Mouse (Mus musculus) liver, adult 2 months (tissue): Measurements from ENCODE around the gene Wdr48. TPM values are rescaled to one million over a fixed set of nuclear protein-coding genes. Genes with fewer than 3 reads are reported as not detected.
A peak's percentile ranks its signal among the peaks of the same experiment; 100 is the strongest.

ENCODE experiments used
- DNase-seq: peaks from one replicate; pipeline ENCODE4 v3.0.0-alpha.2; 2011; ENCODE audit warnings: low read depth, low spot score; ENCODE audit errors: extremely low read depth
- H3K27ac ChIP-seq: fragments of 200-500 bp; replicated peaks from 2 replicates; pipeline ENCODE4 v1.5.1; 2012; ENCODE audit warnings: low read depth, mild to moderate bottlenecking, control low read depth, inconsistent platforms, low read length; ENCODE audit not compliant: insufficient read depth
- H3K27me3 ChIP-seq: fragments of 200-500 bp; 2 replicates; pipeline ENCODE4 v1.6.1; 2012; ENCODE audit warnings: mild to moderate bottlenecking, moderate library complexity, low read length, inconsistent platforms; ENCODE audit not compliant: control insufficient read depth, insufficient read depth
- H3K36me3 ChIP-seq: fragments of 200-500 bp; 2 replicates; pipeline ENCODE4 v1.6.1; 2012; ENCODE audit warnings: low read length, inconsistent platforms; ENCODE audit not compliant: control insufficient read depth, insufficient read depth
- H3K4me1 ChIP-seq: fragments of 200-500 bp; 2 replicates; pipeline ENCODE4 v1.6.1; 2011; ENCODE audit warnings: low read length; ENCODE audit not compliant: control insufficient read depth, insufficient read depth
- H3K4me3 ChIP-seq: fragments of 200-500 bp; 2 replicates; pipeline ENCODE4 v1.5.1; 2011; ENCODE audit warnings: low read depth, mild to moderate bottlenecking, control low read depth, low read length, moderate library complexity; ENCODE audit not compliant: insufficient read depth
- H3K79me2 ChIP-seq: fragments of 200-500 bp; 2 replicates; pipeline ENCODE4 v1.6.1; 2012; ENCODE audit warnings: inconsistent platforms, mild to moderate bottlenecking, low read length, moderate library complexity; ENCODE audit not compliant: control insufficient read depth, insufficient read depth
- H3K9ac ChIP-seq: fragments of 200-500 bp; 2 replicates; pipeline ENCODE4 v1.6.1; 2012; ENCODE audit warnings: low read depth, mild to moderate bottlenecking, control low read depth, inconsistent platforms, low read length
- CTCF ChIP-seq: fragments of 200-500 bp; IDR thresholded peaks from 2 replicates; pipeline ENCODE4 v1.5.1; 2011; ENCODE audit warnings: low read depth, low read length, control low read depth
- POLR2A ChIP-seq: fragments of 200-500 bp; IDR thresholded peaks from 2 replicates; pipeline ENCODE4 v1.6.1; 2011; ENCODE audit warnings: low read length, control low read depth; ENCODE audit not compliant: insufficient read depth; ENCODE audit errors: extremely low read depth
- WGBS: fragments of 180-500 bp; shearing (Covaris S2); methylation state at CpG from one replicate; pipeline ENCODE4 v1.1.7; 2018; 5-methylcytosine and 5-hydroxymethylcytosine counted together
- polyA plus RNA-seq: library from polyadenylated mRNA; depleted of rRNA; stranded (reverse); fragments of >200 nt; gene quantifications from 2 replicates; pipeline ENCODE4 v1.2.3, GENCODE M21; 2012
- total RNA-seq: library from RNA; depleted of rRNA; stranded (reverse); fragments of >200 nt; gene quantifications from 2 replicates; pipeline ENCODE4 v1.2.3, GENCODE M21; 2014

Wdr48 gene
- total and polyA plus RNA-seq, 2 experiments, result 12.5 to 23.3 TPM

DNA sequence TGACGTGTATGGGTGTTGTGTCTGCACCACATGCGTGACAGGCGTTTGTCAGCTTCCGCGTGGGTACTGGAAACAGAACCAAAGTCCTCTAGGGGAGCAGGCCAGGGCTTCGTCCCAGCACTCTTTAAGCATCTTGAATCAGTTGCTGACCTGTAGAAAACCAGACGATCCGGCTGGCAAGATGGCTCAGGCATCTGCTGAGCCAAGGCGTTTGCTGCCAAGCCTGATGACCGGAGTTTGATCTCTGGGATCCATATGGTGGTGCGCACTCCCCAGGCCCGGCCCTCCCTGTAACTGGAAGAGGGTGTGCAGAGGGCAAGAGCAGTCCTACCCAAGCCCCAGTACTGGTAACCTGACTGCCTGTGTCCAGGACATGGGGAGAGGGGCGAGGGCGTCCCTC lies 47.2 kb downstream of the Wdr48 start:
- 88% methylated on average over 14 of the region's 14 CpGs for WGBS
- TF ChIP-seq POLR2A (no peak), CTCF (no peak)

DNA sequence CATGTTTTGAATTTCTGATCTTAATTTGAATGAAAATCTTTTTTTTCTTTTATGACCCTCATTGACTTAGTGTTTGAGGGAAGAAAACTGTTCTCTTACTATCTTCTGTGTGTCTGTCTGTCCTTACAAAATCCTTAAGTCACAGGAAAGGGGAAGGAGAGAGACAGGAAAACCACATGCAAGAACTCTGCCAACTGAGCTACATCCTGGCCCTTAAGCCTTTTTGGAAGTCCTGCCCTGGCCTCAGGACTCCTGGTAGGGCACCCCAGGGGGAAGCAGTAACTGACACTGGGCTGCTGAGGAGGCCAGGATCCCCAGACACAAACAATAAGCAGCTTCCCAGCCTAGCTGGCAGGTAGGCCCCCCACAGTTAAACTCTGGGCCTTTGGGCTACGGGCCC lies 48.6 kb downstream of the Wdr48 start:
- H3K36me3 ChIP-seq, result no peaks in the 10 kb centered on the region
- no peaks in the 10 kb centered on the region for H3K4me1 ChIP-seq
- no peak for TF ChIP-seq POLR2A
- TF ChIP-seq CTCF, result no peak
- no peaks in the 10 kb centered on the region for H3K79me2 ChIP-seq
- H3K27ac ChIP-seq, result no peak overlapping the region
- DNase-seq, result no peak
- no peak overlapping the region for H3K4me3 ChIP-seq
- WGBS, result 95% methylated on average over 1 of the region's 1 CpGs
- H3K27me3 ChIP-seq, result no peaks in the 10 kb centered on the region
- H3K9ac ChIP-seq, result no peak overlapping the region

More for the DNA sequence above, 47.2 kb downstream of the Wdr48 start:
- Histone ChIP-seq H3K36me3 (no peaks in the 10 kb centered on the region), H3K4me3 (no peak overlapping the region), H3K79me2 (peaks cover 4% of the 10 kb centered on the region; the same call in 1 of the 2 replicates), H3K27me3 (no peaks in the 10 kb centered on the region), H3K27ac (no peak overlapping the region), H3K9ac (no peak overlapping the region), H3K4me1 (no peaks in the 10 kb centered on the region)
- DNase-seq, result no peak

DNA sequence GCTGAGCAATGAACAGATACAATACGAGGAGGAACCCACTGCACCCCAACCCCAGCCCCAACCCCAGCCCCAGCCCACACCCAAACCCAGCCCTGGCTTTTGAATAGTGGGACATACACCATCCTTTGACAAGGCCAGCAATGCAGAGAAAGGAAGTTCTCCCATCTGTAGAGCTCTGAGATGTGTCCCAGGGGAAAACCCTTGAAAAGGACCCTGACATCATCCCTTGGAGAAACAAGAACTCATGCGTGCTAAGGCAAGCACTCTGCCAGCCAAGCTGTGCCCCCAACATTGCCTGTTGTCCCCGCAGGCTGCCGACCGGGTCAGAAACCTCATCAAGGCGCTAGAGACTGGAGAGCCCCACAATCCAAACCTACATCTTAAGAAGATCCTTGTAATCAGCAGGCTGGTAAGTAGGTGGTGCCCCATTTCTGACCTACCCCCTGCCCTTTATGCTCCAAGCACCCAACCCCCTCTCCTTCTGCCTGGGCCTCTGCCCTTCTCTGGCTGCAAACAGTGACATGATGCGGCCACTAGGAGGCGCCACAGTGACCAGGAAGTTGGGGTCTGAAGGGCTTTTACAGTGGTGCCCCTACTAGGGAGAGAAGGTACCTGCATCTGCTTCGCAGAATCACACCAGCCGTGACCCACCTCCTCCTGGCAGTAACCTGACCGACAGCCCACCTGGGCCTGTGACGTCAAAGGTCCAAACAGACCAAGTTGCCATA lies 50.7 kb downstream of the Wdr48 start:
- peak; percentile 63 for TF ChIP-seq CTCF
- TF ChIP-seq POLR2A, result no peak
- Histone ChIP-seq H3K79me2 (no peaks in the 10 kb centered on the region), H3K27me3 (no peaks in the 10 kb centered on the region), H3K4me3 (no peak overlapping the region), H3K27ac (no peak overlapping the region), H3K9ac (no peak overlapping the region), H3K36me3 (no peaks in the 10 kb centered on the region), H3K4me1 (no peaks in the 10 kb centered on the region)
- no peak for DNase-seq
- 84% methylated on average over 12 of the region's 12 CpGs for WGBS

DNA sequence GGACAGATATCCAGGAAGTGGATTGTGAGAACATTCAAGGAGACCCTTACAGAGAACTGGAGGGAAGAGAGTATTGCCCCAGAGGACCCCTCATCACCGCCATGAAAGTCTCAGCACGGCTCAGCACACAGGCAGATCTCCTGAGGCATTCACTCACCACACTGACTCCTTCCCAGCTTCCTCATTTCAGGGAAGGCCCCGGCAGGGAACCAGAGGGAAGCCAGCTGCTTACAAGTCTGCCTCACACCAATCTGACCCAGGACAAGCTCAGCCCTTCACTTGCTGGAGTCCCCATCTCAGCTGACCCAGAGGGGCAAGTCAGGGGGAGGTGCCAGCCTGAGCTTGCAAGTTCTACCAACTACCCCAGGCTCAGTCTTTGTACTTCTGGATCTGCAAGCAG lies 54.1 kb downstream of the Wdr48 start:
- no peak overlapping the region for H3K4me3 ChIP-seq
- no peaks in the 10 kb centered on the region for H3K36me3 ChIP-seq
- no peaks in the 10 kb centered on the region for H3K27me3 ChIP-seq
- TF ChIP-seq POLR2A (no peak), CTCF (no peak)
- 62% methylated on average over 3 of the region's 3 CpGs for WGBS
- H3K27ac ChIP-seq, result no peak overlapping the region
- no peaks in the 10 kb centered on the region for H3K4me1 ChIP-seq
- H3K9ac ChIP-seq, result no peak overlapping the region
- H3K79me2 ChIP-seq, result no peaks in the 10 kb centered on the region
- DNase-seq, result no peak

DNA sequence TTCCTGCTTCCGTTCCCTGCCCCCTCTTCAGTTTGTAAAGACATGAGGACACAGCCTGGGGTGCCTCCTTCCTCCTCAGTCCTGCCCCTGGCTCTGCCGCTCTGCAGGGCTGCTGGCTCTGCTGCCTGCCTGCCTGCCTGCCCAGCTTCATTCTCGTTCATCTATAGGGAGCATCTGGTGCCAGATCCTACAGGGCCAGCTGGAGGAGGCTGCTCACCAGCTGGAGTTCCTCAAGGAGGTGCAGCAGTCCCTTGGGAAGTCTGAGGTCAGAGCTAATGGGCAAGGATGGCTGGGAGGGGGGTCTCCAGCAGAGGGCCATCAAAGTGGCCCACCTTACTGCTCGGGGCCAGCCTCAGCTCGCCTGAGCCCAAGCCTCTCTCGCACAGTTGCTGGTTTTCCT lies 55.8 kb downstream of the Wdr48 start:
- no peak overlapping the region for H3K27ac ChIP-seq
- WGBS, result 78% methylated on average over 6 of the region's 6 CpGs
- no peak for DNase-seq
- no peaks in the 10 kb centered on the region for H3K36me3 ChIP-seq
- H3K4me3 ChIP-seq, result no peak overlapping the region
- no peak overlapping the region for H3K9ac ChIP-seq
- no peak for TF ChIP-seq POLR2A
- TF ChIP-seq CTCF, result no peak
- no peaks in the 10 kb centered on the region for H3K4me1 ChIP-seq
- no peaks in the 10 kb centered on the region for H3K79me2 ChIP-seq
- no peaks in the 10 kb centered on the region for H3K27me3 ChIP-seq

DNA sequence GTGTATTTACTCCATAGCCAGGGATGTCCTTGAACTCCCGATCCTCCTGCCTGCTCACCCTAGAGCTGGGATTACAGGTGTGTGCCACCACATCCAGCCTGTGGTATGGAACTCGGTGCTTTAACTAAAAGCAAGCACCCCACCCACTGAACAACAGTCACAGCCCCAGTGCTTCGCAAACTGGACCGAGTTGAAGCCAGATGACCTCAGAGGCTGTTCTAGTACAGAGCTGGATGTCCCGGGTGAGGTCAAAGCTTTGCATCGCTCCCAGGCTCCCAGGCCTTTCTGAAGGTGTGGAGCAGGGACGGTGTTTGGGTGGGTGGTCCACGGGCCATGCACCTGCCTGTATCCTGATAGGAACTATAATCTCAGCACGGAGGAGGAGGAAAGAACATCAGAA lies 56.7 kb downstream of the Wdr48 start:
- no peaks in the 10 kb centered on the region for H3K27me3 ChIP-seq
- no peaks in the 10 kb centered on the region for H3K4me1 ChIP-seq
- no peak overlapping the region for H3K9ac ChIP-seq
- TF ChIP-seq CTCF, result no peak
- no peak for TF ChIP-seq POLR2A
- H3K79me2 ChIP-seq, result no peaks in the 10 kb centered on the region
- H3K27ac ChIP-seq, result no peak overlapping the region
- no peak for DNase-seq
- H3K4me3 ChIP-seq, result no peak overlapping the region
- 83% methylated on average over 9 of the region's 9 CpGs for WGBS
- H3K36me3 ChIP-seq, result no peaks in the 10 kb centered on the region
